Mouse (Mus musculus) mesoderm, embryonic 11.5 days (tissue): ENCODE results near the gene Gm26602.
"Not testable (repeated sequence)": the region's sequence is repeated elsewhere in the genome, so short reads cannot be mapped to it uniquely, and the experiment has no call there.

Experiments used
- DNase-seq: peaks from one replicate; pipeline ENCODE4 v3.0.0-alpha.2; 2012; ENCODE audit warnings: low read depth, low spot score

The Gm26602 gene

GRCm38 (mm10) chr10:79884938-79885337 is 25.7 kb upstream of the Gm26602 start:
- not testable (repeated sequence) for DNase-seq

GRCm38 (mm10) chr10:79886054-79886453 is 24.6 kb upstream of the Gm26602 start, which contains the start of gene Elane:
TSS of gene Elane (plus strand) at chr10:79886247.
- DNase-seq, result no peak

GRCm38 (mm10) chr10:79886611-79887010 is 24.0 kb upstream of the Gm26602 start:
- DNase-seq, result no peak

GRCm38 (mm10) chr10:79889386-79889785 is 21.3 kb upstream of the Gm26602 start:
- no peak for DNase-seq

GRCm38 (mm10) chr10:79890670-79891069 is 20.0 kb upstream of the Gm26602 start, which contains the start of gene Cfd:
TSS of gene Cfd (plus strand) at chr10:79890853.
- no peak for DNase-seq

- DNase-seq, result peak; percentile 74
Observed at GRCm38 (mm10) chr10:79892451-79893118, 18.1 kb upstream of the Gm26602 start.

- no peak for DNase-seq
Observed at GRCm38 (mm10) chr10:79896306-79896705, 14.3 kb upstream of the Gm26602 start.

GRCm38 (mm10) chr10:79896814-79897213 is 13.8 kb upstream of the Gm26602 start:
- DNase-seq, result no peak

GRCm38 (mm10) chr10:79897316-79898245 is 13.1 kb upstream of the Gm26602 start:
- DNase-seq, result no peak

GRCm38 (mm10) chr10:79900951-79901410 is 9.7 kb upstream of the Gm26602 start:
- DNase-seq, result peak; percentile 45

- DNase-seq, result no peak
Observed at GRCm38 (mm10) chr10:79906712-79907111, 3.9 kb upstream of the Gm26602 start.

GRCm38 (mm10) chr10:79907415-79907814 is 3.2 kb upstream of the Gm26602 start:
- DNase-seq, result no peak

GRCm38 (mm10) chr10:79908167-79909091 is 2.2 kb upstream of the Gm26602 start, which contains the start of gene Med16:
TSS of gene Med16 (minus strand) at chr10:79908923.
- DNase-seq, result peak; percentile 96

- DNase-seq, result no peak
Observed at GRCm38 (mm10) chr10:79909092-79909922, 1.3 kb upstream of the Gm26602 start.

GRCm38 (mm10) chr10:79912412-79912811 is 1.8 kb downstream of the Gm26602 start:
- DNase-seq, result no peak

- DNase-seq, result no peak
Observed at GRCm38 (mm10) chr10:79914131-79914947, 3.7 kb downstream of the Gm26602 start.

- DNase-seq, result no peak
Observed at GRCm38 (mm10) chr10:79914948-79915596, 4.4 kb downstream of the Gm26602 start.

GRCm38 (mm10) chr10:79916081-79916480 is 5.4 kb downstream of the Gm26602 start:
- no peak for DNase-seq
